Mouse (Mus musculus) splenic B cell, adult 2 months (primary cell): ENCODE data around the gene Prss3.
"Not testable (repeated sequence)": the region's sequence is repeated elsewhere in the genome, so short reads cannot be mapped to it uniquely, and the experiment has no call there.

Experiments used
- DNase-seq: peaks from one replicate; pipeline ENCODE4 v3.0.0-alpha.2; 2011; ENCODE audit warnings: low read depth, low spot score
- H3K27me3 ChIP-seq: 2 replicates; pipeline ENCODE4 v1.6.1; 2012; ENCODE audit warnings: mild to moderate bottlenecking, low read length, moderate library complexity, mixed read lengths; ENCODE audit not compliant: control insufficient read depth, poor library complexity, insufficient read depth, severe bottlenecking
- H3K36me3 ChIP-seq: 2 replicates; pipeline ENCODE4 v1.6.1; 2012; ENCODE audit warnings: mild to moderate bottlenecking, low read length, moderate library complexity, mixed read lengths; ENCODE audit not compliant: control insufficient read depth, poor library complexity, insufficient read depth, severe bottlenecking

Gene Prss3

DNA sequence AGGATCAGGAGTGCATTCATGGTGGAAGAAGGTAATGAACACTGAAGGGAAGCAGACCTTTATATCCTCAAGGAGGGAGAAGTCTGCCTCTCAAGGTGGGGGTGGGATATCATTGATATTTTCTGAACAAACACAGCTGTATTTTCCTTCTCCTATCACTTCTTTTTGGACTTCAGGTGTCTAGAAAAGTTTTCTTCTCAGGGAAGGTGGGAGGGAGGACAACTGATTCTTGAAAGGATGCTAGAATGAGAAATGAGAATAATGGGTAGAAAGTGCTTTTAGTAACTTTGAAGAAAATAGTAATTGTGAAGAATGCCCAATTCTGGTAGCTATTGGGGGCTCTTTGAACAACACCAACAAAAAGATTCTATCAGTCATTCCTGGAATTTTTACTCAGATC lies at the start of gene Prss3:
TSS of gene Prss3 (minus strand) at position 101 of the 400 bp plus-strand sequence.
- DNase-seq, H3K27me3 ChIP-seq, H3K36me3 ChIP-seq: not testable (repeated sequence)

DNA sequence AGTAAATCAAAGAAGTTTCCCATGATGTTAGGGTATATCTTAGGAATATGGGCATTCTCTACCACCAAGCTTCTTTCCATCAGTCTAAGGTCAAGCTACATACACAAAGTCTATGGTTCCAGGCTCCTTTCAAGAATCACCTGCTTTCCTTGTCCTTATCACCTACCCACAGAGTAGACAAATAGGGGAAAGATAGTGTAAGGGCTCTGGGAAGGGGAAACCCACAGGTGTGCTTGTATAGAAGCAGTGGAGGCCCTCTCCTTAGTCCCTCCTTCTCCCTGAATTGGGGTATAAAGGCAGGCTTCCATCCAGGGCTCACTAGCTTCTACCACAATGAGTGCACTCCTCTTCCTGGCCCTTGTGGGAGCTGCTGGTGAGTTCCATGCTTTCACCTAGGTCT lies 14.6 kb upstream of the Prss3 start, which contains the start of gene Gm5771:
TSS of gene Gm5771 (plus strand) at position 301 of the 400 bp plus-strand sequence.
- not testable (repeated sequence) for DNase-seq, H3K27me3 ChIP-seq, H3K36me3 ChIP-seq

DNA sequence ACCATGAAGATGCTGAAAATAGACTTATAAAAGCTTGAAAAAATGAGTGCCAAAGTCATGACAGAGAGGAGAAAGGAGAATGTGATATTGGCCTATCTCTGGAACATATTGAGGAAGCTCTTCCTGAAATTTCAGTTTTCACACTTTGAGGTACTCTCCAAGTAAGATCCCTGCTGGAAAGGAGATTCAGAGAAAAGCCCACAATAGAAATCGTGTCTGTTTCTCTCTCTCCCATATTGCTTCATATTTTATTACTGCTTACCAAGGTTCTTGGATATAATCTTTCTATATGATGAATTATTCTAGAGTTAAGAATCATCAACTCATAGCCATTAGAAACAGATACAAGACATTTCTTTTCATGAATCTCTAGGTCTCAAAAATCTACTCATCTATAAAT lies 14.2 kb upstream of the Prss3 start:
- not testable (repeated sequence) for DNase-seq, H3K36me3 ChIP-seq, H3K27me3 ChIP-seq

DNA sequence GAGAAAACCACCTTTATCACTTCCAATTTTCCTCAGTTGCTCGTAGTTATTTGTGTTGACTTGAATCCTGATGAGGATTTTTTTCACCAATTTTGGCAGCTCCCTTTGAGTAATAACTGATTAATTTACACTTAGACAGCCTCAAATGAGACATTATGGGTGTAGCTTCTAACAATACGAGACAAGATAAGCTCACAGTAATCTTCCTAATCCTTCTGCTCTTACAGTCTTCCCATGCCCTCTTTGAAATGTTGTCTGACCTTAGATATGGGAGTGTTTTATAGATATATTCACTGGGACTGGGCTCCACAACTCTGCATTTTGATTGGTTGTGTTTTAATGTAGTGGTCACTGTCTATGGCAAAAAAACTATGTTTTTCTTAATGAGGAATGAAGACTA lies 9.3 kb upstream of the Prss3 start:
- Histone ChIP-seq H3K27me3 (no peaks in the 10 kb centered on the region), H3K36me3 (no peaks in the 10 kb centered on the region)
- DNase-seq = no peak

DNA sequence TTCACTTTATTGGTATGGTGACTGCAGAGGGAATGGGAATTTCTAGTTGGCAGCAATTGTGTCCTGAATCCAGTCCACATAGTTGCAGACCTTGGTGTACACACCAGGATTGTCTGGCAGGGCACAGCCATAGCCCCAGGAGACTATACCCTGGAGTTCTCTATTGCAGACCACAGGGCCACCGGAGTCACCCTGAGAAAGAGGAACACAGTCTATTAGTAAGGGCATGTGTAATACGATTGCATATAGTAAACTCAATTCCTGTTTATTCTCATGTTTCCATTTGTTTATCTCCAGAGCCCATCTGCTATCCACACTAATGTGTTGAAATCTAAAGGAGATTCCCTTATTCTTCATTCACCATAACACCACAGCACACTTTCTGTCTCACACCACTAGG lies 3.7 kb downstream of the Prss3 start:
- DNase-seq, H3K27me3 ChIP-seq: not testable (repeated sequence)

DNA sequence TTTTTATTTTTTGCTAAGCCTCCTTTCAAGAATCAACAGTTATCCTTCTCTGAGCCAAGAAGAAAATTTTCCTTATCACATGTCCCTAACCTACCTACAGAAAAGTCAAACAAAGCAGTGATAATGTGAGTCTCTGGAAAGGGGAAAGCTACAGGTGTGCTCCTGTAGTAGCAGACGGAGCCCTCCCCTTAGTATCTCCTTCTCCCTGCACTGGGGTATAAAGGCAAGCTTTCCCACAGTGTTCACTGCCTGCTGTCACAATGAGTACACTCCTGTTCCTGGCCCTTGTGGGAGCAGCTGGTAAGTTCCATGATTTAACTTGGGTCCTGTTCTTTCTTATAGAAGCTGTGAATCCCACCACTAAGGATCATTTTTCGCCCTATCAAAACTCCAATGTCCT lies 23.5 kb downstream of the Prss3 start, which contains the start of gene Try10:
TSS of gene Try10 (plus strand) at position 174 of the 400 bp plus-strand sequence.
- Histone ChIP-seq H3K27me3 (no peaks in the 10 kb centered on the region), H3K36me3 (no peaks in the 10 kb centered on the region)
- DNase-seq = no peak

More for the DNA sequence above, 3.7 kb downstream of the Prss3 start:
- H3K36me3 ChIP-seq = not testable (repeated sequence)
